Mouse (Mus musculus): Measurements from ENCODE around the gene Unkl.

GRCm38 (mm10) chr17:25222951-25223601, 34.9 kb downstream of the Unkl start:
- TF ChIP-seq POLR2A (IDR thresholded peaks at IDR 0.05; ENCODE audit: insufficient read depth, low read depth, low read length), result no peak
- TF ChIP-seq CTCF (IDR thresholded peaks at IDR 0.05; ENCODE audit: insufficient read depth, low read depth, low read length), result no peak

All from olfactory bulb, adult 2 months (tissue).